Mouse (Mus musculus) kidney, adult 2 months (tissue): Measurements from ENCODE around the gene Actl6a.

Experiments used
- CTCF ChIP-seq: fragments of 200-500 bp; conservative IDR thresholded peaks from 2 replicates; pipeline ENCODE4 v1.5.1; 2011; ENCODE audit warnings: low read depth, mild to moderate bottlenecking, control low read depth, low read length, moderate library complexity, mixed read lengths; ENCODE audit not compliant: insufficient read depth, insufficient read length
- POLR2A ChIP-seq: fragments of 200-500 bp; IDR thresholded peaks from one replicate; pipeline ENCODE4 v1.6.1; 2011; ENCODE audit warnings: low read depth, low read length, control low read depth

DNA sequence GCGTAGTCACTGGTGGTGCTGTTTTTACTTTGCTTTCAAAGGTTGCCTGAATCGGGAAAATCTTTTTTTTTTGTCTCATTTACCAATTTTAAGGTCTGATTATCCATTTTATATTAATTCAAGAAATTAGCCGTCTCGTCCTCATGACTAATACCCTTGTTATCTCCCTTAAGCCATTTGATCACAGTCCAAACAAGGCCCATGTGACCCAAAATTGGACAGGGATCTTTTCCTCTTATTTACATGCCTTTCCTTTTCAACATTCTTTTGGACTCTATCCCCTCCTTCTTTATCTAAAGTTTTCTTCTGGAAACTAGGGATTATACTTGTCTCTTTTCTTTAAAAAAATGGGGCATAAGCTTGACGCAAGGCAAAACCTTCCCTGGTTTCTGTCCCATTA, 14.3 kb upstream of the Actl6a start:
- TF ChIP-seq CTCF (no peak), POLR2A (no peak)
